Mouse (Mus musculus): ENCODE measurements at regions not wholly inside any gene's neighbourhood (a gene's known extent, or its start where the extent isn't known, plus 50 kb on each side); places are given as distances from the start of the nearest gene placed in this dataset.
A peak's percentile ranks its signal among the peaks of the same experiment; 100 is the strongest.

DNA sequence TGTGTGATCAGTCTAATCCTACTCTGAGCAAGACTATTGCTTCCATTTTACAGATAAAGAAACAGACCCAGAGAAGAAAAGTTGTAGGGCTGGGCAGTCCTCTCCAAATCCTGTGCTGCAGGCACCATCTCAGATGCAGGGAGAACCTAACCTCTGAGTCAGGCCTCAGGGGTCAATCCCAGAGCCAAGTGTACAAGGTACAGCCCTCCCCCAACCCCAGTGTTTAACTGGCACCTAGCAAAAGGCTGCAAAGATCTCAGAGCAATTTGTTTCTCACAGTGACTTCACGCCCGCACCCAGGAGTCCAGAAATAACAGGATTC lies 464.8 kb downstream of the Ajap1 start:
- 56% methylated on average over 2 of the region's 2 CpGs for WGBS
- TF ChIP-seq CTCF (IDR thresholded peaks at IDR 0.05; ENCODE audit: low read depth), result no peak
- H3K4me3 ChIP-seq (ENCODE audit: low read length), result no peak overlapping the region
- 0 out of 2 replicates have a peak, but pooled peaks have one; percentile 7 for ATAC-seq
- no peaks in the 10 kb centered on the region for H3K36me3 ChIP-seq (ENCODE audit: insufficient read depth, low read length)
- DNase-seq (ENCODE audit: low spot score), result no peak
- H3K27ac ChIP-seq, result no peak overlapping the region
- H3K9ac ChIP-seq (replicated peaks; ENCODE audit: low read length), result no peak overlapping the region
- no peak overlapping the region for H3K4me2 ChIP-seq (ENCODE audit: low read depth, low read length)
- H3K27me3 ChIP-seq (ENCODE audit: insufficient read depth, low read length), result no peaks in the 10 kb centered on the region
- no peaks in the 10 kb centered on the region; the same call in 1 of the 2 replicates for H3K4me1 ChIP-seq (ENCODE audit: insufficient read depth, low read length)
- no peaks in the 10 kb centered on the region for H3K9me3 ChIP-seq (ENCODE audit: low read length)

DNA sequence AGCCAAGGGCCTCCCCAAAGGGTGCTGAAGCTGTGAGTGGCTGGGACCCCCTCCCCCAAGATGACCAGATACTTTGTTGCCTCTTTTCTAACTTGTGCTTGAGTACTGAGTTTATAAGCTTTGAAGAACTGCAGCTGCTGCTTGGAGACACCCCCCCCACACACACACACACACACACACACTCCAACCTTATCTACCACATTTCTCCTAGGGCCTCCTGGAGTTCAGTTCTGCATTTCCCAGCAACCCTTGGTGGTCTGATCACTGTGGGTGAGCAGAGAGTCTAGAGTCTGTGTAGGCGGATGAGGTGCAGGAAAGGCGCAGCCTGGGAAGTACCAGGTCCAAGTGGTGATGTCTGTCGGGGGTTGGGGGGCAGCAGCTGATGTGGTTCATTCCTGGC lies 479.3 kb downstream of the Ajap1 start:
- Histone ChIP-seq H3K4me2 (ENCODE audit: low read depth, low read length) (no peak overlapping the region), H3K4me3 (ENCODE audit: low read length) (no peak overlapping the region), H3K27ac (no peak overlapping the region), H3K4me1 (ENCODE audit: insufficient read depth, low read length) (no peaks in the 10 kb centered on the region), H3K9ac (replicated peaks; ENCODE audit: low read length) (no peak overlapping the region), H3K36me3 (ENCODE audit: insufficient read depth, low read length) (no peaks in the 10 kb centered on the region), H3K27me3 (ENCODE audit: insufficient read depth, low read length) (no peaks in the 10 kb centered on the region), H3K9me3 (ENCODE audit: low read length) (no peaks in the 10 kb centered on the region)
- 80% methylated on average over 3 of the region's 3 CpGs for WGBS
- DNase-seq (ENCODE audit: low spot score), result no peak
- no peak for TF ChIP-seq CTCF (IDR thresholded peaks at IDR 0.05; ENCODE audit: low read depth)
- ATAC-seq, result no peak

GRCm38 (mm10) chr4:153002516-153002915 lies 480.1 kb downstream of the Ajap1 start:
- no peaks in the 10 kb centered on the region for H3K9me3 ChIP-seq (ENCODE audit: low read length)
- WGBS, result 75% methylated on average over 4 of the region's 4 CpGs
- DNase-seq (ENCODE audit: low spot score) (no peak), ATAC-seq (no peak)
- no peaks in the 10 kb centered on the region for H3K36me3 ChIP-seq (ENCODE audit: insufficient read depth, low read length)
- no peak overlapping the region for H3K9ac ChIP-seq (replicated peaks; ENCODE audit: low read length)
- H3K27ac ChIP-seq, result no peak overlapping the region
- TF ChIP-seq CTCF (IDR thresholded peaks at IDR 0.05; ENCODE audit: low read depth), result no peak
- no peak overlapping the region for H3K4me2 ChIP-seq (ENCODE audit: low read depth, low read length)
- no peak overlapping the region for H3K4me3 ChIP-seq (ENCODE audit: low read length)
- H3K27me3 ChIP-seq (ENCODE audit: insufficient read depth, low read length), result no peaks in the 10 kb centered on the region
- H3K4me1 ChIP-seq (ENCODE audit: insufficient read depth, low read length), result no peaks in the 10 kb centered on the region

GRCm38 (mm10) chr4:153001761-153002160 lies 480.9 kb downstream of the Ajap1 start:
- no peak for ATAC-seq
- WGBS, result 73% methylated on average over 6 of the region's 6 CpGs
- H3K27me3 ChIP-seq (ENCODE audit: insufficient read depth, low read length), result no peaks in the 10 kb centered on the region

DNA sequence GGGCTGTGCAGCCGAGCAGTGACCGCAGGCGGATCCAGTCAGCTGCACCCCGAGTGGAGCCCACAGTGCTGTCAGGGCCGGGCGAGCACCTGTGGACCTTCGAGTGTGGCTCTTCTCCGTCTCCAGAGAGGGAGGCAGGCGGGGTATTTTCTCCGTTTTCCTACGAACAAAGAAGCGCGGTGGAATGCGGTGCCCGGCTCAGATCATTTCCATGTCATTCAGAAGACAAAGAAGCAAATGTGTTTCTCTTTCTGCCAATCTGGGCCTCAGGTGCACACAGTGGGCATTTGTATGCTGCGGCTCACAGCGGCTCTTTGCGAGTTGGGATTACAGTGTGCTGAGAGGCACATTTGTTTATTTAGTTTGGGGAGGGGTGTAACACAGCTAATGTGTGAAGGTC lies 483.1 kb downstream of the Ajap1 start:
- H3K27ac ChIP-seq, result no peak overlapping the region
- WGBS, result 33% methylated on average over 18 of the region's 18 CpGs
- no peak overlapping the region for H3K4me3 ChIP-seq (ENCODE audit: low read length)
- no peaks in the 10 kb centered on the region for H3K9me3 ChIP-seq (ENCODE audit: low read length)
- H3K27me3 ChIP-seq (ENCODE audit: insufficient read depth, low read length), result no peaks in the 10 kb centered on the region
- H3K9ac ChIP-seq (replicated peaks; ENCODE audit: low read length), result no peak overlapping the region
- H3K36me3 ChIP-seq (ENCODE audit: insufficient read depth, low read length), result no peaks in the 10 kb centered on the region
- H3K4me1 ChIP-seq (ENCODE audit: insufficient read depth, low read length), result no peaks in the 10 kb centered on the region
- no peak for ATAC-seq
- TF ChIP-seq CTCF (IDR thresholded peaks at IDR 0.05; ENCODE audit: low read depth), result no peak
- H3K4me2 ChIP-seq (ENCODE audit: low read depth, low read length), result no peak overlapping the region
- no peak for DNase-seq (ENCODE audit: low spot score)

More at GRCm38 (mm10) chr4:153001761-153002160, 480.9 kb downstream of the Ajap1 start:
- Histone ChIP-seq H3K36me3 (ENCODE audit: insufficient read depth, low read length) (no peaks in the 10 kb centered on the region), H3K9ac (replicated peaks; ENCODE audit: low read length) (no peak overlapping the region), H3K4me2 (ENCODE audit: low read depth, low read length) (no peak overlapping the region), H3K9me3 (ENCODE audit: low read length) (no peaks in the 10 kb centered on the region), H3K4me1 (ENCODE audit: insufficient read depth, low read length) (no peaks in the 10 kb centered on the region), H3K27ac (no peak overlapping the region), H3K4me3 (ENCODE audit: low read length) (no peak overlapping the region)
- no peak for TF ChIP-seq CTCF (IDR thresholded peaks at IDR 0.05; ENCODE audit: low read depth)
- no peak for DNase-seq (ENCODE audit: low spot score)

GRCm38 (mm10) chr4:152997251-152997650 lies 485.4 kb downstream of the Ajap1 start:
- Histone ChIP-seq H3K9ac (replicated peaks; ENCODE audit: low read length) (no peak overlapping the region), H3K36me3 (ENCODE audit: insufficient read depth, low read length) (no peaks in the 10 kb centered on the region), H3K27ac (no peak overlapping the region), H3K27me3 (ENCODE audit: insufficient read depth, low read length) (no peaks in the 10 kb centered on the region), H3K4me1 (ENCODE audit: insufficient read depth, low read length) (no peaks in the 10 kb centered on the region), H3K9me3 (ENCODE audit: low read length) (no peaks in the 10 kb centered on the region), H3K4me2 (ENCODE audit: low read depth, low read length) (no peak overlapping the region), H3K4me3 (ENCODE audit: low read length) (no peak overlapping the region)
- WGBS, result 68% methylated on average over 5 of the region's 5 CpGs
- no peak for TF ChIP-seq CTCF (IDR thresholded peaks at IDR 0.05; ENCODE audit: low read depth)
- DNase-seq (ENCODE audit: low spot score), result peak; percentile 35
- no peak for ATAC-seq

- ATAC-seq, result peak; percentile 84; the same call in 1 of the 2 replicates
- no peak for TF ChIP-seq CTCF (IDR thresholded peaks at IDR 0.05; ENCODE audit: low read depth)
- Histone ChIP-seq H3K9me3 (ENCODE audit: low read length) (no peaks in the 10 kb centered on the region), H3K27ac (no peak overlapping the region), H3K4me2 (ENCODE audit: low read depth, low read length) (no peak overlapping the region), H3K4me1 (ENCODE audit: insufficient read depth, low read length) (no peaks in the 10 kb centered on the region), H3K4me3 (ENCODE audit: low read length) (no peak overlapping the region), H3K36me3 (ENCODE audit: insufficient read depth, low read length) (no peaks in the 10 kb centered on the region), H3K9ac (replicated peaks; ENCODE audit: low read length) (no peak overlapping the region), H3K27me3 (ENCODE audit: insufficient read depth, low read length) (no peaks in the 10 kb centered on the region)
- WGBS, result 55% methylated on average over 2 of the region's 2 CpGs
- DNase-seq (ENCODE audit: low spot score), result peak; percentile 61
These were observed 486.0 kb downstream of the Ajap1 start for GRCm38 (mm10) chr4:152996641-152997040.
